Mouse (Mus musculus) thymus, postnatal 25 days (tissue): Measurements from ENCODE around the gene Lyzl4.

ENCODE experiments used
- DNase-seq: peaks from one replicate; pipeline ENCODE4 v3.0.0; 2022

Lyzl4 gene

DNA sequence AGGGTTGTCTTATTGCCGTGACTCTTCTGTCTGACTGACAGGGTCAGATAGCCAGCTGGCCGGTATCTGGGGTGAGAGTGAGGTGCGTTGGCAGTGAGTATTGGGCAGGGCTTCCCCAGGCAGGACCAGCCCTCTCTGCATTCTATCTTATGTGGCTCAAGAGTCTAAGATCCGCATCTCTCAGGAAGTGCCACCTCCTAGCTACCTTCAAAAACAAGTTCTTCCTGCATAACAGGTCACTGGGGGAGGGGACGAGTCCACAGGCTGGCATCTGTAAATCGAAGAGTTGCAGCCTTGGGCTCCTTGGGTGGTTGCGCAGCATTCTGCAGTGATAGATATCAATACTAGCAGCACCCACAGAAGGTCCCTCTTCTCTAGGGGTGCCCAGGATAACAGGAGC lies 5.1 kb upstream of the Lyzl4 start:
- DNase-seq: peak; percentile 19

DNA sequence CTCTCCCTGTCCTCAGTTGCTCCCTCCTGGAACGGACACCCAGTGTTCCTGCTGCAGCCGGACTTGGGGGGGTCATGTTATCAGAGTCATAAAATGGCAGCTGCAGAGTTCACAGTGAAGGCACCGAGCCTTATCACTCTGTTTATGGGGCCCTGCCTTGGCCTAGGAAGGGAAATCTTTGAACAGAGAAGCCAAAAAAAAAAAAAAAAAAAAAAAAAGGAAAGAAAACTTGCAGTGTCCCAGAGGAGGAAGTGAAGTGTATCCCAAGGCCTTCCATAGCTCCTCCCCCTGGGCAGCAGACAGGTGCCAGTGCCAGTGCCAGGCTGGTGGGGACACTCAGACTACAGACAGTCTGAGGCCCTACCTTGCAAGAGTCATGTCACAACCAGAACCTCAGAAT lies 3.0 kb upstream of the Lyzl4 start:
- DNase-seq: no peak

DNA sequence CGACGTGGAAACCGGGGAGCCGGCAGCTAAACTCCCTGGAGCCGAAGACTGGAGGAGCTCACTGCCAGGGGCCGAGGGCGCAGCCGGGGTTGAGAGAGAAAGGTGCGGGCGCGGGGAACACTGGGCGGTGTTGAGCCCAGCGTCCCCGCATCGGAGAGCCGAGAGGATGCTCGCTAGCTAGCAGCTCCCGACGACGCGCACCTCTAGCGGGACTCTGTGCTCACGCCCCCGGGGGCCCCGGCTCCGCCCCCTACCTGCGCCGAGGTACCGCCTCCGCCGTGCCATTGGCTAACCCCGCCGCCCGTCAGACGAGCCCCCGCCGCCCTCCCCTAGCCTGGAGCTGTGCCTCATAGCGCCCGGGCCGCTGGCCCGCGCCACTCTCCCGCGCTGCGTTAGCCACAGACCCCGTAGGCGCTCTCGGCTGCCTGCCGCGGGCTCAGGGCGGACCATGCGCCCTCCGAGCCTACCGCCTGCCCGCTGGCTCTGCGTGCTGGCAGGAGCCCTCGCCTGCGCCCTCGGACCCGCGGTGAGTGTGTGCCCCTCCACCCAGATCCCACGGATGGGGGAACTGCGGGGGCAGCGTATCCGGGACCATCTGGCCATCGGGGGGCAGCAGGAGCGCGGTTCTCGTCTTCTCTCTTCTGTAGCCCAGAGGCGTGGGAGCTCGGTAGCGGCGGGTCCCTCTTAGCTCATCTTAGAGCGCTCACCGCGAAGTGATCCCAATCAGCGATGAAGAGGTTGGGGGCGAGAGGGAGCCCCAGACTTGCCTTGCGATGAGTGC lies 695 bp upstream of the Lyzl4 start, which contains the start of gene Vipr1:
Gene Vipr1 (plus strand): TSS at position 316 of the 781 bp plus-strand sequence.
- DNase-seq: peak; percentile 92

DNA sequence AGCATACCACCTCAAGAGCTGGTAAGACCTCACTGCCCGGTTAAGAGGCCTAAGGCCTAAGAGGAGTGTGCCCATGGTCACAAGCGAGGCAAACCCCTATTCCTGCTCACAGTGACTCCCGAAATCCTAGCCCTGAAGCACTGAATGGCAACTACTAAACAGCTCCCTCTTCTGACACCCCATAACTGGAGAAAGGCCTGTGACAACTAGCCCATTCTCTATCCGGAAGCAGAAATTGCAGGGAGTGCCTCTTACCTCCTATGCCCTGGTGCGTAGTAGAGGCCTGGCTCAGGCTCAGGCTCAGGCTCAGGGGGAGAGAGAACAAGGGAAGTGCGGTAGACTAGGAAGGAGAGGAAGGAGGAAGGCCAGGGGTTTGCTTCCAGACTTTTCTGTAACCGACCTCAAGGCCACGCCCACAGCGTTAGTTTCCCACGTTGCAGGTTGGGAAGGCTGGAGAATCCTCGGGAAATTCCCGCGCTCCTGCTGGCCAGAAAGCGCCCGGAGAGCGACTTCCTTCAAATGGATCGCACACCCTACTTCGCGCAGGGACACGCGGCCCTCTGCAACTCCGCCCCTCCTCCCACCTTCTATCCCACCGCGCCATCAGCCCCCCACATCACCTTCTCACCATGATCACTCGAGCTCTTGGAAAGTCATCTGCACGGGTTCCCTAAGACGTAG lies 521 bp downstream of the Lyzl4 start:
- DNase-seq: no peak

DNA sequence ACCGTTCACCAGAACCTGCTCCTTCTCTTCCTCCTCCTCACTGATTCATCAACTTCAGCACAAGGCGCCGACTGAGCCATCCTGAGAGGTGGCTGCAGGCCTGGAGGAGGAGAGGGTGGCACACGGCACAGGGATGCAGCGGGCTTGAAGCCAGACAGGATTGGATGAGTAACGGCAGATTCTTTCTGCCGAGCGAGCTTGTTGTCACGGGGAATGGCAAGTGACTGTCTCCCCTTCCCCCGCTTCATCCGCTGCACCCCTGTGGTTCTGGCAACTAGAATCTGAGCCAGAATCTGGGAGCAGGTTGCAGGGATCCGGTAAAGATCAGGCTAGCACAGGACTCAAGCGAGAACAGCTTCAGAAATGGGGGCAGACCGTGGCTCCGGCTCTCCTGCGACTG lies 2.1 kb downstream of the Lyzl4 start:
- no peak for DNase-seq

DNA sequence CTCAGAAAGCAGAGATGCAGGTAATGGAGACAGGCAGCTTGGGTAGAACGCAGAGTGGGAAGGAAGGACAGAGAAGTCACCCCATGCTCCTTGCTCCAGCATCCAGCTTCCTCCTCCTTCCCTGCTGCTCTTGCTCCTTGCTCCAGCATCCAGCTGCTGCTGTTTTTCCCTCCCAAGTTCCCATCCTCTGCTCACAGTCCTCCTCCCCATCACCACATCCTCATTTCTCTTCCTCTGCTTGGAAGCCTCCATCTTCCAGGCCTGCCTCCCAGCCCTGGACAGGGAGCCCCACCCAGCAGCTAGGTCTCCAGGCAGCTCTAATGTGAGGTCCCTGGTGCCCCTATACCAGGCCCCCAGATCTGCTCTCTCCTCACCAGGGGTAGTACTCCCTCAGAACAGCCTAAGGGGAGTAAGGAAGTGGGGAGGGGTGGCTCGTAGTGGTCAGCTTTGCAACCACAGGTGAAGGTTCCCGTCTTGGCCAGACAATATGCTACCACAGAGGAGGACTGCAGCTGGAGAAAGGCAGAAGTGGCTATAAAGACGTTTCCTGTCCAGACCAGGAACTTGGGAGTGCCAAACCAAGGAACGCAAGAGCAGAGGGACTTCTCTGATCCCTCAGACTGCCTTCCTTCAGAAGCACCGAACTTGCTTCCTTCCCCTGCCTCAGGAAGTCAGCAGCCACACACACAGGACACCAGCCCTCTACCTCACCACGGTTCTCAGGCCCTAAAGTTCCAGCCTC lies 5.9 kb downstream of the Lyzl4 start:
- DNase-seq: no peak

DNA sequence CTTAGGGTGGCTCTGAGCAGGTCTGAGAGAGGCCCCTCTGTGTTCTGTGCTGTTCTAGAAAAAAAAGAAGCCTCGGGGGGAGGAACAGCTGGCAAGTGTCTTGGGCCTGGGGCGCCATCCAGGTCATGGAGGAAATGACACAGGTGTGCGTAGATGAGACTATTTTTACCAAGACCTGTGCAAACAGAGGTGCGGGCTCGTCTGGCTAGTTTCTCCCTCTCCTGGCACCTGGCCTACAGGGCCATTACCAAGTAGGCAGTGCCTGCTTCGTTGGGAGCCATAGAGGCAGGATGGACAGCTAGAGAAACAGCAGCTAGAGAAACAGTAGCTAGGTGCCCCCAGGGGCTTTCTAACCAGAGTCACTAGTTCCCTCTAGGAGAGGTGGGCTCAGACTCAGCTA lies 8.6 kb downstream of the Lyzl4 start:
- no peak for DNase-seq

DNA sequence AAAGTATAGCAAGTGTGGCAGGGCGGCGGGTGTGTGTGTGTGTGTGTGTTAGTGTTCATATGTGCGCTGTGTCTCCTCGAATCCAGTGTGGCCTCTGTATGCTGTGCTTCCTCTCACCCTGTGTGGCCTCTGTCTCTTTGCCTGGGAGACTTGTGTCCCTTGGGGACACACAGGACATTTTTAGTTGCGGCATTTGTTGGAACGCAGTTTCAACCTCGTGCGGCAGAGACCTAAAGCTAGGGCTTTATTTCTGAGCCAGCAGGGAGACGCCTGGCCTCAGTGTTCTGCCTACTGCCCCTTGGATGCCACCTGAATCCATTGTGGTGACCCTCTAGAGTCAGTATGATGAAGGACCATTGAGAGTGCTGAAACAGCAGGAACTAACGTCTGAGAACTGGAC lies 9.0 kb downstream of the Lyzl4 start:
- no peak for DNase-seq

DNA sequence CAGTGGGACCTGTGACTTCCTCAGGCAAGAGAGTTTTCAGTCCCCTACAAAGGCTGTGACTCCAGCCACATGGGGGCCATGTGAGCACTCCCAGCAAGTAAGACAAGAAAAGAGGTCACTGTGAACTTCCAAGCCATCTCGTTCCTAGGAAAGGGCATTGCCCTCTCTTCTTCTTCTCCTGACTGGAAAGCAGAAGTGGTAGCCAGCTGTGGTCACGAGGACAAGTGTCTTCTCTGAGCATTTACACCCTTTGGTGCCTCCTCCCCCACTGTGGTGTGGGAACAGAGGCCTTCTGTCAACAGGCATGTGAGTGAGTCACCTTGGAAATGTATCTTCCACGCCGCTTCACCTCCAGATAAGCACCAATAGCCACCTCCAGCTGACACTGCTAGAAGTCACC lies 9.9 kb downstream of the Lyzl4 start:
- DNase-seq: no peak

DNA sequence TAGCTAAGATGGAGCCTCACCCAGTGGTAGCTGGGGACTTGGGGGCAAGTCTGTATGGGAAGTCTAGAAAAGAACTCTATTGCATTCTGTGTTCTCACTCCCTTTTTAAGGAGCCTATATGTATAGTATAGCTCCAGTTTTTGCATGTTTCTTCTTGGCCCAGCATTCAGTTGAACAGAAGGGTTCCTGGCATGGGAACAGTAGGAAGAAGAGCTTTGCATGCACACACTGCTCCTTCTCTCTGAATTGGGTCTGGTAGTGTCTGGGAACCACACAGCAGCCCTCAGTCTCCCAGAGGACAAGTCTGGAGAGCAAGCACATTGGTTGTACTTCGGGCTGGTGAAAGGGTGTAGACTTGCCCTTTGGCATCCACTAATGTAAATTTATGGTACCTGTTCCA lies 11.3 kb downstream of the Lyzl4 start:
- no peak for DNase-seq

DNA sequence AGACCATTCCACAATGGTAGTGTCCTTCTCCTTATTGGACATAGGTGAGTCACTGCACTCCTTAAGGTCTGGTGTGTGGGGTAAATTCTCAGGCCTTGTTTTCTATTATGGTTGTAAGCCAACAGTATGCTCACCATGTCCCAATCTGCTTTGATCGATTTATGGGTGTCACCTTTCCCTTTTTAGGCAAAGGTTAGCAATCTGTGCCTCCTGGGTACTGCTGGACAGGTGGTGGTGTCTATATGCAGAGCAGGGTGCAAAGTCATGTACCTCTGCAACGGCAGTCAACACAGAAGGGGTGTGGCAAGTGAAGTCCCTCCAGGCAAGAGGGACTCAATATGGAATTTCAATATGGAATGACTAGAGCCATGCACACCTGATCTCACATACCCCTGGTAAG lies 17.0 kb downstream of the Lyzl4 start:
- DNase-seq: no peak

DNA sequence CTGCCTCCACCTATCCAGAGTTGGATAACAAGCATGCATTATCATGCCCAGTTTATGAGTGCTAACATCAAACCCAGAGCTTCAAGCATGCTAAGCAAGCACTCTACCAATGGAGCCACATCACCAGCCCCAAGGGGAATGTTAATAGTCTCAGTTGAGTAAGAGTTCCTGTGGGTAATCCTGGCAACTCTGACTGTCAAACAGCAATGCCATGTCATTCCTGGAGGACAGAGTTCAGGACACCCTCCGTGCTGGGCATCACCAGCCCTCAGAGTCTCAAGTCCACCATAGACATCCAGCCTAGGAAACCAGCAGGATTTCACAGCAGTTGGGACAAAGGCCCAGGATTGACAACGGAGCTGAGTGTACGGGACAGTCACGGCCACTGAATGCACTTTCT lies 18.7 kb downstream of the Lyzl4 start:
- no peak for DNase-seq

DNA sequence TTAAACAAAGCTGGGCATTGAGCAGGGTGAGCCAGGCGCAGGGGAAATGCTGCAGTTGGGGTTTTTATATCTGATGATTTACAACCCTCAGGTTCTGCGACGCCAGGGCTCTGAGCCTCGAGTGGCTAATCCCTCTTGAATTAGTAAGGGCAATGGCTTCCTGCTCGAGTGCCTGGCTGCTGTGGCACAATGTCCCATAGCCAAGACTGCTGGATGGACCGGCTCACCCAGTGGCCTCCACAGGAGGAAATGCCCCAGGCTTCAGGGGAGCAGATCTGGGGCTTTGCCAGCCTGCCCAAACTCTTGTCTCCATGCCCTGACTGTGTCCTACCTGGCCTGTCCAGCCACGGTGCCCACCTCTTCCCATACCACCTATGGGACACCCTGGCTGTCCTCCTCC lies 22.5 kb downstream of the Lyzl4 start:
- no peak for DNase-seq

DNA sequence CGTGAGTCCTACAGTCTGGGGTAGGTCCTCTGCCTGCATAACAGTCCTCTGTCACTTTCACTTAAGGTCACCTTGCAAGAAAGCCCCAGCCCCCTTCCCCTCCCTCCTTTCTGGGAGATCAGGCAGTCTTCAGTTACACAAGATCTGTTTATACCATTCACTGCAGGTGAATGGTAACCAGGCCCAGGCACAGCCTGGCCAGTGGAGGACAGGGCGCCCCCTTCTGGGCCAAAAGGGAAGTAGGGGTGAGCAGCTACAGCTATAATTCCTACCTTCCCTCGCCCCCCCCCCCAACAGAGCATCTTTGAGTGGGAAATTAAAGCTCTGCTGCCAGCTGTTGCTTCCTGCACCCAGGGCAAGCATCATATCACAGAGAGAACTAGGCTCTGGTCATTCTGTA lies 25.4 kb downstream of the Lyzl4 start:
- DNase-seq: peak; percentile 46

DNA sequence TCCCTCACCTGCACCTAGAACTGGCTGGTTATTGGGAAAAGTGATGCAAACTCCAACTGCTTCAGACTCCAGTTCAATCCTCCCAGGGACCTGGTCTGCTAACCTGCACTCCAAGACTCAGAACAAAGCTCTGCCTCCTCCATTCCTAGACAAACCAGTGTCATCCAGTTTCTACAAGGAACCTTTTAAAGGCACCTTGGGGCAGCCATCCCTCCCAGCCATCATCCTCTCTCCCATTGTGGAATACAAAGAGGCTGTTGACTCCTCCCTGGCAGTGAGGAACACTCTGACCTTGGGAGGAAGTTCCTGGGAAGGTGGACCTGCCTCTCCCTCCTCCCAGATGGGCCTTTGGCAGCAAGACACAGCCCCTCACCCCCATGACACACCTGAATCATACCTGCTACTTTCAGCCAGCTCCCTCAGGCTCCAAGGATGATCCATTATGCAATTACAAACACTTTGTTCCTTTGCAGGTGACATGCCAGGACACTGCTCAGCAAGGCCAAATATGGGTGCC lies 27.6 kb downstream of the Lyzl4 start:
- DNase-seq: no peak

DNA sequence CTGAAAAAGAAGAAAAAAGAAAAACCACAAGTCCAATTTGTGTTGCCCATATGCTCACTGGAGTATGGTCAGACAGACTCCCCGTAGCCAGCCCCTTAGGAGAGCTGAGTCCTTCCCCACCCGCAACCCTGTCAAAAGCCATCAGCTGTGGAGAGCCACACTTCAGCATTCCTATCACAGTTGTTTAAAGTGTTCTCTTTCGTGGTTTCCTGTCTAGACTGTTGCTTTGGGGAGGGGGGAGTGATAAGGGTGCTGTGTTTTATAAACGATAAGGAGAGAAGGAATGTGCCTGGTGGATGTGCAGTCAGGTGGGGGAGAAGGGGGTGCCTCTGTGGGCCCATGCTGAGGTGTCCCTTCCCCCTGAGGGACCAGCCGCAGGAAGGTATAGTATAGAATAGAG lies 28.7 kb downstream of the Lyzl4 start:
- no peak for DNase-seq

DNA sequence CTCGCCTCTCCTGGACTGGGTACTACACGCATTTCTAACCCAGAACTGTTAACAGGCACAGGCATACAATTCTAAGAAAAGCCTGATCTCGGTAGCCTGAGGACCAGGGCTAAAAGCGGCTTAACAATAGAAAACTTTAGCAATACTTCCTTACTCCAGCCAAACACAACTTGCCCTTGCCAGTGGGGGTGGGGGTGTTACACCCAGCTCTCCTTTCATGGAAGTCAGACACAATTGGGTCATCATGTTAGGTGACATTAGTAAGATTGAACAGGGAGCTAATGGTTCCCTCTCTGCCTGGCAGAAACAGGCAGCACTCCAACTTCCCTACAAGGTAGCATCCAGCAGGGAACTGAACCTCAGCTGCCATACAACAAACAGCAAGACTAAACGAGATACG lies 32.5 kb downstream of the Lyzl4 start:
- DNase-seq: no peak

DNA sequence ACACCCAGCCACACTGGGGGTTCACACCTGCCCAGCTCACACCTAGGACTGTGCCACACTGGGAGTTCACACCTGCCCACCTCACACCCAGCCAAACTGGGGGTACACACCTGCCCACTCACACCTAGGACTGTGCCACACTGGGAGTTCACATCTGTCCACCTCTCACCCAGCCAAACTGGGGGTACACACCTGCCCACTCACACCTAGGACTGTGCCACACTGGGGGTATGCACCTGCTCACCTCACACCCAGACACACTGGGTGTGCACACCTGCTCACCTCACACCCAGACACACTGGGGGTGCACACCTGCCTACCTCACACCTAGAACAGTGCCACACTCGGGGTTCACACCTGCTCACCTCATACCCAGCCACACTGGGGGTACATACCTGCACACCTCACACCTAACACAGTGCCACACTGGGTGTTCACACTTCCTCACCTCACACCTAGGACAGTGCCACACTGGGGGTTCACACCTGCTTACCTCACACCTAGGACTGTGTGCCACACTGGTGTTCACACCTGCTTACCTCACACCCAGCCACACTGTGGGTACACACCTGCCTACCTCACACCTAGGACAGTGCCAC lies 35.3 kb downstream of the Lyzl4 start:
- no peak for DNase-seq

DNA sequence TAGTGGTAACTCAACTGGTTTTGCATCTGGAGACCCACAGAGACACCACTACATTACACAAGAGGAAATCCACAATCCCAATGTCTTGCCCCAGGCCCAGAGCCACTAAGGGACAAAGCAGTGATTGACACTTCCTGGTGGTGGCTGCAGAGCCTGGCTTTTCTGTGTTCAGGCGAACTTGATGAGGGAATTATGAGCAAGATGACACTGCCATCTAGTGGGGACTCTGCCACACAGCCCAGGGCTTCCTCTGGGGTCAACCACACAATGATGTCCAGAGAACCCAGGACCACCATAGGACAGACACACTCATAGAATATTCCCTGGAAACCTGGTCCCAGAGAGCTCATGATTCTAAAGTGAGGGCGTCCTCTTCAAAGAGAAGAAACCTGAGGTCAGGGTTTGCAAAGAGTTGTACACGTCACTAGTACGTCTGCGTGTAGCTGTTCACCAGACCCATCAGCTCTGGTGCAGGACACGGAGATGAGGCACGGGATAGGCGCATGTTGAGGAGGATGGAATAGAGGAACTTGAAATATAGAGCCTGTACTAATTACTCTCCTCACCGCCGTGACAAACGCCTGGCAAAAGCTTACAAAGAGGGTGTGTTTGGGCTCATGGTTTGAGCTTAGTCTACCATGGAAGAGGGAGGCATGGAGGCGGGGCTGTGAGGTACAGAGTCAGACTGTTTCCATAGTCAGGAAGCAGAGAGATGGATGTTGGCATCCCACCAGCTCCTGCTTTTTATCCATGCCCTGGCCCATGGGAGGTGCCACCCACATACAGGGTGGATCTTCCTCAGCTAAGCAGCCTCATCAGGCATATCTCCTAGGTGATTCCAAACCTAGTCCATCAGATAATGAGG lies 36.2 kb downstream of the Lyzl4 start:
- peak; percentile 63 for DNase-seq

DNA sequence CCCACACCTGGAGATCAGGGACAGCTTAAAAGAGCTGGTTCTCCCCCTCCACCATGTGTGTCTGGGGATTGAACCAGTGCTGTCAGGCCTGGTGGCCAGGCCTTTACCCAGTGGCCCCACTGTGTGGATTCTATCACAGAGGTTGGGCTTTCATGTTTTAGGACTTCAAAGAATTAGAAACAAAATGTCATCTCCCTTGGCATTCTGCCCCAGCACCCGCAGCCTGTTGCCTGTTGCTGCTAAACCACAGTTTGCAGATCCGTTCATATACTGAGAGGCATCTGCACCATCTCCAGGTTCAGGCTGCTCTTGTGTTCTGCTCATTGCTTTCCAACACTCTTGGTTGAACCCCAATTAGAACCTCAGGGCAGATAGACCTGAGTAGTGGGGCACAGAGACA lies 39.5 kb downstream of the Lyzl4 start:
- peak; percentile 16 for DNase-seq

DNA sequence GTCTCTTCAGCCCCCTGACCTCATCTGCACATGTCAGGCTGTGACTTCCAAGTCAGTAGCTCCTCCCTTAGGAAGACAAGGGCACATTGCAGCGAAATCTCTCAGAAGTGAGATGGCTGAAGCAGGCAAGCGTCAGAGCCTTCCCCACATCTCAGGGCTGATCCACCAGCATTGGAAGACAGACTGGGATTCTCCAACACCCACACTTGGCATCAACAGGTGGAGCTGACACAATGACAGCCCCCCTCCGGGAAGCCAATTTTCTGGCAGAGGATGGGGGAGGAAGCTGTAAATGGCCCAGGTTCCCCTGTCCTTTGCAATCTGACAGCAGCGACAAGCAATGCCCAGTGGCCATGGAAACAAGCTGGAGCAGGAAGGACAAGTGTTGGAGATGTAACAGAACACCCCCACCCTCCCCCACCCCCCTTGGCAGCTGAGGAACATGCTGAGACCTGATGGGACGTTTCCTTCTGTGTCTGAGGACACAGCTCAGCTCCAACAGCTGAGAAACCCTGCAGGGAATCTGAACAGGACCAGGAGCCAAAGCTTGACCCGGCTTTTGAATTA lies 41.0 kb downstream of the Lyzl4 start:
- DNase-seq: no peak
